Mouse (Mus musculus): ENCODE data around the gene Pex14.

DNA sequence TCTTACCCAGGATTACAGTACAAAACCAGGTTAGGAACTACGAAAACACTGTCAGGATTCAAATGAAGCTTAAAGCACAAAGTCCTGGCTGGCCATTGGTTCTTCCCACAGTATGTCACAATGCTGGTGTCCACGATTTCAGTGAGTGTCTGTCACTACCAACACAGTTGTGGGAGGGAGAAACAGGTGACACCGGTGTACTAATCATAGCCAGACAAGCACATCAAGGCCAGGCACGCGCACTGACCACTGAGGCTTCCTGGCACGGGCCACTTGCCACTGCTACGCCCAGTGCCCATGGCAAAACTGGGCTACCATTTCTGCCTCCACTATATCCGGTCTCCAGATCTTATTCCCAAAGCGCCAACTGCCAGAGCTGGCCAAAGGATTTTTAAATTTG is 40.0 kb downstream of the Pex14 start:
- TF ChIP-seq CTCF (IDR thresholded peaks at IDR 0.05; ENCODE audit: extremely low read depth, insufficient read depth, insufficient read length, insufficient replicate concordance) (no peak), POLR2A (IDR thresholded peaks at IDR 0.05; ENCODE audit: low read depth, low read length) (no peak)

All from spleen, adult 2 months (tissue).